Mouse (Mus musculus) limb, embryonic 14.5 days (tissue): ENCODE measurements around the gene Ap3b1. TPM values are rescaled to one million over a fixed set of nuclear protein-coding genes. Genes with fewer than 3 reads are reported as not detected.

Source experiments
- ATAC-seq: fragments of 200-750 bp; cut with Nextera tagmentation; 2 replicates; pipeline ENCODE4 v1.8.0; 2017; ENCODE audit warnings: low read depth, moderate number of reproducible peaks, moderate TSS enrichment; ENCODE audit not compliant: low FRiP score
- DNase-seq: peaks from one replicate; pipeline ENCODE4 v3.0.0-alpha.2; 2015; ENCODE audit warnings: low spot score
- H3K27ac ChIP-seq: fragments of 300-500 bp; sonication (generic); replicated peaks from 2 replicates; pipeline ENCODE4 v1.5.1; 2014; ENCODE audit warnings: low read depth, mild to moderate bottlenecking, low read length, moderate library complexity, mixed read lengths
- H3K27me3 ChIP-seq: fragments of 300-500 bp; sonication (generic); 2 replicates; pipeline ENCODE4 v1.6.1; 2014; ENCODE audit warnings: low read length, mixed read lengths; ENCODE audit not compliant: control insufficient read depth, insufficient read depth
- H3K36me3 ChIP-seq: fragments of 300-500 bp; sonication (generic); 2 replicates; pipeline ENCODE4 v1.6.1; 2014; ENCODE audit warnings: mild to moderate bottlenecking, low read length, moderate library complexity, mixed read lengths; ENCODE audit not compliant: control insufficient read depth, insufficient read depth
- H3K4me1 ChIP-seq: fragments of 300-500 bp; sonication (generic); 2 replicates; pipeline ENCODE4 v1.6.1; 2014; ENCODE audit warnings: antibody characterized with exemption, low read length, mixed read lengths; ENCODE audit not compliant: control insufficient read depth, insufficient read depth
- H3K4me2 ChIP-seq: fragments of 300-500 bp; sonication (generic); replicated peaks from 2 replicates; pipeline ENCODE4 v1.6.1; 2014; ENCODE audit warnings: low read depth, mild to moderate bottlenecking, low read length, moderate library complexity; ENCODE audit not compliant: severe bottlenecking
- H3K4me3 ChIP-seq: fragments of 300-500 bp; sonication (generic); replicated peaks from 2 replicates; pipeline ENCODE4 v1.5.1; 2014; ENCODE audit warnings: low read length
- H3K9ac ChIP-seq: fragments of 300-500 bp; sonication (generic); 2 replicates; pipeline ENCODE4 v1.6.1; 2014; ENCODE audit warnings: mild to moderate bottlenecking, low read depth, low read length, moderate library complexity; ENCODE audit not compliant: severe bottlenecking
- H3K9me3 ChIP-seq: fragments of 300-500 bp; sonication (generic); 2 replicates; pipeline ENCODE4 v1.6.1; 2016; ENCODE audit warnings: low read length; ENCODE audit not compliant: control insufficient read depth
- POLR2A ChIP-seq: fragments of 200-500 bp; IDR thresholded peaks from 2 replicates; pipeline ENCODE4 v1.8.0; 2012; ENCODE audit warnings: inconsistent platforms, mild to moderate bottlenecking, moderate library complexity, borderline replicate concordance; ENCODE audit not compliant: insufficient read depth, insufficient read length; ENCODE audit errors: extremely low read depth
- WGBS: fragments of 180-500 bp; shearing (Covaris S2); extraction: QIAGEN DNeasy Blood & Tissue Kit; methylation state at CpG from one replicate; pipeline ENCODE4 v1.1.7; 2014; 5-methylcytosine and 5-hydroxymethylcytosine counted together
- polyA plus RNA-seq, 2 experiments: library from polyadenylated mRNA; depleted of rRNA in 1 of 2; stranded (reverse) in 1 of 2; unstranded in 1 of 2; fragments of >200 nt; fragmentation: Nextera tagmentation in 1 of 2; extraction: Ambion mirVana in 1 of 2; gene quantifications; 2 replicates each; pipeline versions ENCODE4 v1.2.1 to v1.2.3; 2012 to 2014

Ap3b1 gene
- polyA plus RNA-seq, 2 experiments, result 41.6 to 54.5 TPM

GRCm38 (mm10) chr13:94375526-94376390, 17.0 kb downstream of the Ap3b1 start:
- TF ChIP-seq POLR2A, result no peak
- no peaks in the 10 kb centered on the region for H3K9me3 ChIP-seq
- ATAC-seq (no peak), DNase-seq (no peak)
- H3K27me3 ChIP-seq, result no peaks in the 10 kb centered on the region
- no peak overlapping the region for H3K9ac ChIP-seq
- H3K4me1 ChIP-seq, result no peaks in the 10 kb centered on the region
- no peak overlapping the region for H3K27ac ChIP-seq
- no peak overlapping the region for H3K4me2 ChIP-seq
- WGBS, result 88% methylated on average over 7 of the region's 7 CpGs
- no peaks in the 10 kb centered on the region for H3K36me3 ChIP-seq
- H3K4me3 ChIP-seq, result no peak overlapping the region

- Histone ChIP-seq H3K9ac (no peak overlapping the region), H3K4me1 (no peaks in the 10 kb centered on the region), H3K4me3 (no peak overlapping the region), H3K9me3 (no peaks in the 10 kb centered on the region), H3K4me2 (no peak overlapping the region), H3K27me3 (no peaks in the 10 kb centered on the region), H3K27ac (no peak overlapping the region), H3K36me3 (no peaks in the 10 kb centered on the region)
- WGBS, result 93% methylated on average over 4 of the region's 4 CpGs
- ATAC-seq (no peak), DNase-seq (no peak)
- TF ChIP-seq POLR2A, result no peak
These were observed 20.2 kb downstream of the Ap3b1 start for GRCm38 (mm10) chr13:94379006-94379405.

- no peak for DNase-seq
- Histone ChIP-seq H3K4me3 (no peak overlapping the region), H3K27ac (no peak overlapping the region), H3K9ac (no peak overlapping the region), H3K36me3 (no peaks in the 10 kb centered on the region), H3K27me3 (no peaks in the 10 kb centered on the region), H3K4me1 (no peaks in the 10 kb centered on the region), H3K9me3 (no peaks in the 10 kb centered on the region), H3K4me2 (no peak overlapping the region)
- ATAC-seq, result no peak; the same call in 1 of the 2 replicates
- 78% methylated on average over 4 of the region's 4 CpGs for WGBS
- TF ChIP-seq POLR2A, result no peak
These were observed 22.7 kb downstream of the Ap3b1 start for GRCm38 (mm10) chr13:94381427-94381826.

- WGBS, result 68% methylated on average over 8 of the region's 8 CpGs
- ATAC-seq, result peak; percentile 57; the same call in 1 of the 2 replicates
- no peaks in the 10 kb centered on the region for H3K36me3 ChIP-seq
These were observed 23.3 kb downstream of the Ap3b1 start for GRCm38 (mm10) chr13:94381829-94382675.

GRCm38 (mm10) chr13:94384931-94385570, 26.3 kb downstream of the Ap3b1 start:
- WGBS, result 73% methylated on average over 3 of the region's 3 CpGs
- H3K9ac ChIP-seq, result no peak overlapping the region
- no peaks in the 10 kb centered on the region for H3K27me3 ChIP-seq
- ATAC-seq (no peak), DNase-seq (no peak)
- H3K9me3 ChIP-seq, result no peaks in the 10 kb centered on the region
- no peak for TF ChIP-seq POLR2A
- H3K4me3 ChIP-seq, result no peak overlapping the region
- no peak overlapping the region for H3K27ac ChIP-seq
- no peaks in the 10 kb centered on the region for H3K36me3 ChIP-seq
- no peaks in the 10 kb centered on the region for H3K4me1 ChIP-seq
- no peak overlapping the region for H3K4me2 ChIP-seq

More at GRCm38 (mm10) chr13:94381829-94382675, 23.3 kb downstream of the Ap3b1 start:
- no peaks in the 10 kb centered on the region for H3K4me1 ChIP-seq
- no peaks in the 10 kb centered on the region for H3K9me3 ChIP-seq
- no peak overlapping the region for H3K9ac ChIP-seq
- no peak overlapping the region for H3K4me2 ChIP-seq
- no peaks in the 10 kb centered on the region for H3K27me3 ChIP-seq
- no peak for DNase-seq
- no peak overlapping the region for H3K27ac ChIP-seq
- no peak for TF ChIP-seq POLR2A
- no peak overlapping the region for H3K4me3 ChIP-seq
